Mouse (Mus musculus): ENCODE measurements around the gene Tyro3. TPM values are rescaled to one million over a fixed set of nuclear protein-coding genes. Genes with fewer than 3 reads are reported as not detected.

The Tyro3 gene
- polyA plus RNA-seq, 1 experiment from 2014 or later = 27.7 TPM

GRCm38 (mm10) chr2:119857341-119857740 is 59.8 kb downstream of the Tyro3 start:
- H3K9ac ChIP-seq (ENCODE audit: low read length) = no peak overlapping the region
- H3K4me2 ChIP-seq (ENCODE audit: low read depth, low read length, severe bottlenecking) = no peak overlapping the region
- H3K27me3 ChIP-seq (ENCODE audit: control insufficient read depth, insufficient read depth, low read length) = no peaks in the 10 kb centered on the region
- H3K4me1 ChIP-seq (replicated peaks; ENCODE audit: control insufficient read depth, insufficient read depth, low read length) = no peaks in the 10 kb centered on the region
- no peak overlapping the region for H3K27ac ChIP-seq (ENCODE audit: low read depth, low read length)
- H3K36me3 ChIP-seq (ENCODE audit: control insufficient read depth, insufficient read depth, low read length) = no peaks in the 10 kb centered on the region
- no peaks in the 10 kb centered on the region for H3K9me3 ChIP-seq (ENCODE audit: control insufficient read depth, low read length)
- no peak for DNase-seq (ENCODE audit: low spot score)
- no peak for ATAC-seq (replicated peaks; ENCODE audit: low FRiP score)
- no peak overlapping the region for H3K4me3 ChIP-seq (ENCODE audit: low read depth, low read length)
- 88% methylated on average over 2 of the region's 2 CpGs for WGBS

GRCm38 (mm10) chr2:119864484-119864883 is 67.0 kb downstream of the Tyro3 start:
- no peaks in the 10 kb centered on the region for H3K27me3 ChIP-seq (ENCODE audit: control insufficient read depth, insufficient read depth, low read length)
- H3K27ac ChIP-seq (ENCODE audit: low read depth, low read length) = no peak overlapping the region
- no peaks in the 10 kb centered on the region for H3K4me1 ChIP-seq (replicated peaks; ENCODE audit: control insufficient read depth, insufficient read depth, low read length)
- H3K4me3 ChIP-seq (ENCODE audit: low read depth, low read length) = no peak overlapping the region
- WGBS = 76% methylated on average over 4 of the region's 4 CpGs
- H3K36me3 ChIP-seq (ENCODE audit: control insufficient read depth, insufficient read depth, low read length) = no peaks in the 10 kb centered on the region
- DNase-seq (ENCODE audit: low spot score) (no peak), ATAC-seq (replicated peaks; ENCODE audit: low FRiP score) (no peak)
- H3K9me3 ChIP-seq (ENCODE audit: control insufficient read depth, low read length) = no peaks in the 10 kb centered on the region
- no peak overlapping the region for H3K4me2 ChIP-seq (ENCODE audit: low read depth, low read length, severe bottlenecking)
- H3K9ac ChIP-seq (ENCODE audit: low read length) = no peak overlapping the region

Other genes with a start within 250 kb of the Tyro3 start
- 120 and 131 TPM in 2 replicates for gene Nusap1, start 179.4 kb upstream of the Tyro3 start, polyA plus RNA-seq (2014; fragmentation: Nextera tagmentation; extraction: Ambion mirVana)
- 34.9 and 36.7 TPM in 2 replicates for gene Oip5, start 179.3 kb upstream of the Tyro3 start, polyA plus RNA-seq (2014; fragmentation: Nextera tagmentation; extraction: Ambion mirVana)
- gene Ndufaf1, start 134.9 kb upstream of the Tyro3 start, polyA plus RNA-seq (2014; fragmentation: Nextera tagmentation; extraction: Ambion mirVana) = 37.7 and 39.5 TPM in 2 replicates
- gene Rtf1, start 122.7 kb upstream of the Tyro3 start, polyA plus RNA-seq (2014; fragmentation: Nextera tagmentation; extraction: Ambion mirVana) = 32.1 and 39.5 TPM in 2 replicates
- gene Itpka, start 55.4 kb upstream of the Tyro3 start, polyA plus RNA-seq (2014; fragmentation: Nextera tagmentation; extraction: Ambion mirVana) = 1.5 and 1.6 TPM in 2 replicates
- gene Ltk, start 37.3 kb upstream of the Tyro3 start, polyA plus RNA-seq (2014; fragmentation: Nextera tagmentation; extraction: Ambion mirVana) = 0.11 and 0.19 TPM in 2 replicates
- gene Rpap1, start 10.2 kb upstream of the Tyro3 start, polyA plus RNA-seq (2014; fragmentation: Nextera tagmentation; extraction: Ambion mirVana) = 38.1 and 40.3 TPM in 2 replicates
- gene Mga, start 99.5 kb downstream of the Tyro3 start, polyA plus RNA-seq (2014; fragmentation: Nextera tagmentation; extraction: Ambion mirVana) = 34.3 and 43.3 TPM in 2 replicates
- gene Mapkbp1, start 175.0 kb downstream of the Tyro3 start, polyA plus RNA-seq (2014; fragmentation: Nextera tagmentation; extraction: Ambion mirVana) = 3.9 and 5.3 TPM in 2 replicates
- gene Jmjd7, start 229.8 kb downstream of the Tyro3 start, polyA plus RNA-seq (2014; fragmentation: Nextera tagmentation; extraction: Ambion mirVana) = 18.6 and 21.6 TPM in 2 replicates
- 4.8 and 6.6 TPM in 2 replicates for gene Gm28042, start 229.8 kb downstream of the Tyro3 start, polyA plus RNA-seq (2014; fragmentation: Nextera tagmentation; extraction: Ambion mirVana)
- gene Pla2g4b, start 235.7 kb downstream of the Tyro3 start, polyA plus RNA-seq (2014; fragmentation: Nextera tagmentation; extraction: Ambion mirVana) = 1.5 and 1.8 TPM in 2 replicates

All from forebrain, embryonic 11.5 days (tissue).